Mouse (Mus musculus): Measurements from ENCODE around the gene Cux2.
A peak's percentile ranks its signal among the peaks of the same experiment; 100 is the strongest.

Gene Cux2

GRCm38 (mm10) chr5:121837441-121838340 lies 212.2 kb downstream of the Cux2 start, which contains the start of gene Sh2b3:
Gene Sh2b3, minus strand, starts transcription at chr5:121837646.
- DNase-seq (ENCODE audit: low read depth, low spot score), result no peak

- peak; percentile 84 for DNase-seq (ENCODE audit: low read depth, low spot score)
These were observed 213.0 kb downstream of the Cux2 start for GRCm38 (mm10) chr5:121836692-121837415.

GRCm38 (mm10) chr5:121835949-121836691 lies 213.8 kb downstream of the Cux2 start:
- DNase-seq (ENCODE audit: low read depth, low spot score), result no peak

GRCm38 (mm10) chr5:121834991-121835747 lies 214.7 kb downstream of the Cux2 start:
- no peak for DNase-seq (ENCODE audit: low read depth, low spot score)

- no peak for DNase-seq (ENCODE audit: low read depth, low spot score)
These were observed 215.7 kb downstream of the Cux2 start for GRCm38 (mm10) chr5:121834241-121834606.

- DNase-seq (ENCODE audit: low read depth, low spot score), result no peak
These were observed 216.2 kb downstream of the Cux2 start for GRCm38 (mm10) chr5:121833572-121834240.

GRCm38 (mm10) chr5:121833159-121833558 lies 216.7 kb downstream of the Cux2 start:
- DNase-seq (ENCODE audit: low read depth, low spot score), result no peak

GRCm38 (mm10) chr5:121832376-121833155 lies 217.3 kb downstream of the Cux2 start:
- DNase-seq (ENCODE audit: low read depth, low spot score), result no peak

GRCm38 (mm10) chr5:121831002-121831601 lies 218.8 kb downstream of the Cux2 start:
- DNase-seq (ENCODE audit: low read depth, low spot score), result no peak

GRCm38 (mm10) chr5:121828491-121829432 lies 221.1 kb downstream of the Cux2 start:
- no peak for DNase-seq (ENCODE audit: low read depth, low spot score)

- DNase-seq (ENCODE audit: low read depth, low spot score), result no peak
These were observed 222.0 kb downstream of the Cux2 start for GRCm38 (mm10) chr5:121827876-121828275.

- DNase-seq (ENCODE audit: low read depth, low spot score), result no peak
These were observed 224.3 kb downstream of the Cux2 start for GRCm38 (mm10) chr5:121825606-121826005.

- DNase-seq (ENCODE audit: low read depth, low spot score), result no peak
These were observed 225.8 kb downstream of the Cux2 start for GRCm38 (mm10) chr5:121824121-121824520.

GRCm38 (mm10) chr5:121823668-121824067 lies 226.2 kb downstream of the Cux2 start:
- DNase-seq (ENCODE audit: low read depth, low spot score), result no peak

GRCm38 (mm10) chr5:121822786-121823505 lies 227.0 kb downstream of the Cux2 start:
- DNase-seq (ENCODE audit: low read depth, low spot score), result no peak

- no peak for DNase-seq (ENCODE audit: low read depth, low spot score)
These were observed 228.3 kb downstream of the Cux2 start for GRCm38 (mm10) chr5:121821552-121821951.

GRCm38 (mm10) chr5:121821116-121821515 lies 228.8 kb downstream of the Cux2 start:
- no peak for DNase-seq (ENCODE audit: low read depth, low spot score)

GRCm38 (mm10) chr5:121820657-121821056 lies 229.2 kb downstream of the Cux2 start:
- no peak for DNase-seq (ENCODE audit: low read depth, low spot score)

Data from WW6 (cell line).